Mouse (Mus musculus): ENCODE data around the gene Hoxa13.

Gene Hoxa13

GRCm38 (mm10) chr6:52234428-52235140 is 26.1 kb downstream of the Hoxa13 start:
- no peak for DNase-seq

DNA sequence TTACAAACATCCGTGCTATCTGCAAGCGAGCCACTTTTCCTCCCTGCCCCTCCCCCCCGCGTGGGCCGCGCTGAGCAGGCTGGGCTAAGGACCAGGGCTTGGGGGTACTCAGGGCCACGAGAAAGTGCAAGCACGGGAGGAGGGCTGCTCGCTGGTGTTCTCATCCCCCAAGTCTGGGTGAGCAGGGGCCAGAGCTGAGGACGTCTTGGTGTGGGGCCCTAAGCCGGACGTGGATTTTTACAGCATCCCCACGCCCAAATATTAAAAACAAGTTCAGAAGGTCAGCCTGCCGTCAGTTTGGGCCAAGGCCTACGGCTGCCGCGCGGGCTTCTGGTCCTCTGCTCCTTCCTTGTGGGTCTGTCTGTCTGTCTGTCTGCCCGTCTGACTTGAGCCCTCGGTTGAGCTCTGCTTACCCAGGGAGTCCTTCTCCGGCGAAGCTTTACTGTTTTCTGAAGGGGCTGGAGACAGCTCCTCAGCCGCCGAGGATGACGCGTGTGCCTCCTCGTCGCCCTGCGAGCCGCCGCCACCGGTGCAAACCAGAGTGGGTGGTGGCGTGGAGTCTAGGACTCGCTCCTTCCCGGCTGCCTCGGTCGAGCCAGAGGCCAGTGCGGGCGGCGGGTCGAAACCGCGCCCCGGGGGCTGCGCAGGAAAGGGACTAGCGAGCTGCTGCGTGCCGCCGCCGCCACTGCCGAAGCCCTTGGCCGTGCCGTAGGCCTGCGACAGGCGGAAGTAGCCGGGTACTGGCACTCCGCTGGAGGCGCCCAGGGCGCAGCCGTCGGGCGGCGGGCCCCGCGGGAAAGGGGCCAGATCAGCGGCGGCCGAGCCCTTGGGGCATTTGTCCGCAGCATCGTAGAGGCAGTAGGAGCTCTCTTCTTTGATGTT is 26.9 kb downstream of the Hoxa13 start:
- DNase-seq, result no peak

GRCm38 (mm10) chr6:52232984-52233545 is 27.6 kb downstream of the Hoxa13 start:
- no peak for DNase-seq

GRCm38 (mm10) chr6:52232568-52232965 is 28.1 kb downstream of the Hoxa13 start:
- DNase-seq, result no peak

DNA sequence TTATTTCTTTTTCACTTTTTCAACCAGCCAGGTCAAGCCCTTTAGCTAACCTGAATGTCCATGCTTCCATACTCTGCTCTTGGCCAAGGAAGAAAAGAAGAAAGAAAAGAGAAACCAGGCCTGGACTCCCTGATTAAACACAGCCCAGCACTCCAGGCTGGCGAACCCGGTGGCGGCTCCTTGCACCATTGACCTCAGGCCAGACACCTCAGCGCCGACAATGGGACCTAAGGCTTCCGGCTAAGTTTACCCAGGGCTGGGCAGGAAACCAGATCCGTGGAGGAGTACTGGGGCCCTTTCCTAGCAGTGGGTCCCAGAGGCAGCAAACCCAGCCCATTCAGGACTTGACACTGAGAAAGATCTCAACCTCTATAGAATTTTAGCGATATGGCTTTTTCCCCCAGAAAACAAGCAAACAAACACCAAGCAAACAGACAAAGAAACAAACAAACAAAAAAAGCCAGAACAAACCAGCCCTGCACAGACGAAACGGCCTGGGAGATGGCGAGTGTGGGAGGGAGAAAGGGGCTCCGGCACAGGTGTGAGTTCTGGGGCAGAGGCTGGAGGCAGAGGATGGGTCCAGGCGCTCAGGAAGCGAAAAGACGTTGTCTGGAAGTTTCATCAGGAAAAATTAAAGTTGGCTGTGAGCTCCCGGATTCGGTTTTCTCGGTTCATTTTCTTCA is 28.7 kb downstream of the Hoxa13 start:
- DNase-seq, result no peak

GRCm38 (mm10) chr6:52230516-52231165 is 30.0 kb downstream of the Hoxa13 start, which contains the start of gene Hoxa9:
TSS of gene Hoxa9 (minus strand) at chr6:52231089.
- no peak for DNase-seq

DNA sequence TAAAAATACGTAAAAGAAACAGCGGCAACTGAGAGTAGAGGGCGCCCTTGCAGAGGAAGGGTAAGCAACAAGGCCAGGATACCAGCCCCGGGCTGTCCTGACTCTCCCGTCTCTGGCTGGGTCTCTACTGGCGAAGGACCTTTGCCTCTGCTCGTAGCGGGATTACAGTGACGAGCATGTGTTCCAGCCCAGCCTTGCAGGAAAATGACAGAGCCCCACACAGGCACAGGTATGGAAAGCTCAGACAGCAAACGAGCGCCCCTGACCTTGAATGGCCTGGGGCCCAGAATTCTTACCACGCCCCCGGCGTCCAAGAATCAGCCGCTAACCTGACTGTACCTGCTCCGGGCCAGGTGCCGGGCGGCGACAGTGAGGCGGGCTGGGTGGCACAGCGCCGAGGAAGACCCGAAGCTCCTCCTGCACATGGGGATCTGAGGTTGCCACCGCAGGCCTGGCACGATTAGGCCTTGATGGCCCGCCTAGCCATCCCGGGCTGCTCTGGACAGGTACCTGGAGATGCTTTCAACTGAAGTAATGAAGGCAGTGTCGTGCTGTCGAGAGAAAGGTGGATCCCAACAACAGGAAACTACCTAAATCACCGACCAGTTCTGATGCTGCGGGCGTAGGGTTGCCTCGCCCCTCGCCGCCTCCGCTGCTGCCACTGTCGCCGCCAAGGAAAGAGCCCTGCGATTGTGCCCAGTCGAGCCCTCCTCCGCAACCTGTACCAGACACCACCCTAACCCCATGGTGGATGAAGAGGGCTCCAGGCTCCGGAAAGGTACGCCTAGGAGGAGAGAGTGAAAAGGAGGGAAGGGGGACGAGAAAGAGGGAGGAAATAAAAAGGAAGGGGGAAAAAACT is 30.9 kb downstream of the Hoxa13 start:
- no peak for DNase-seq

DNA sequence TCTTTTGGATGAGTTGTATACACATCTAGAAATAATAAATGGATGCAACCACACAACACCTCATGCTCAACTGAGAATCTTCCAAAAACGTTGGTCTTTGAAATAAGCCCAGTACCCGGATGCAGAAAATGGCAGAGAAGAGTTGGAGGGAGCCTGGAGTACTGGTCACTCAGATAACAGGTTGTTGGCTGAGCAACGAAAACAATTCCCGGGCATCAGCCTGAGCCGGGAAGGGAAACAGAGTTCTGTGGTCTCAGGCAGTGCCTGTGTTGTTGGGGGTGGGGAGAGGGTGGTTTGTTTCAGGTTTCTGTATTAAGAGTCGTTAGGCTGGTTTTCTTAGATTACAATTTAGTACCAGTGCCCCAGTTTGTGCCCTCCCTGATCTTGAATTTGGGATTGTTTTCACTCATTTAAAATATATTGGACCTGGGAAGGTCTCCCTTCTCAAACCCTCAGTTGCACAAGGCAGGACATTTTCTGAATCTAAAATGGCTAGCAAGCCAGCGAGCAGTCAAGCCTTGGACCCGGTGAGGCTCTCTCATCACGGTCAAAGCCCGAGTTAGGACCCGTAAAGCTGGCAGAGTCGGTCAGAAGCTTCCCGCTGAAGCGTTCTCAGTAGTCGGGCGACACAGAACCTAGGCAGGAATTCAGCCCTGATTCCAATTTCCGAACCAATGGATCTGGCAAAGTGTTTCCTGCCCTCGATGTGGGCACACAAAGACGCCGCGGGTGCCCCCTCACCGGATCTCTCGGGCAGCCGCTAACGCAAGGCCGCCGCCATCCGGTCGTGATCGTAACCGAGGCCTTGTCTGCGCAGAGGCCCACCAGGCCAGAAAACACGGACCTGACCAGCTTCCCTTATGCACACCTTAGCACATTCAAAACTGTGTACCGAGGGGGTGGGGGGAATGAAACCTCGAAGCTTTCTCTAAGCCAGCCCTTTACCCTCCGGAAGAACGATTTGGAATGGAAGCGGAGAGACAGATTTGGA is 31.9 kb downstream of the Hoxa13 start:
- no peak for DNase-seq

DNA sequence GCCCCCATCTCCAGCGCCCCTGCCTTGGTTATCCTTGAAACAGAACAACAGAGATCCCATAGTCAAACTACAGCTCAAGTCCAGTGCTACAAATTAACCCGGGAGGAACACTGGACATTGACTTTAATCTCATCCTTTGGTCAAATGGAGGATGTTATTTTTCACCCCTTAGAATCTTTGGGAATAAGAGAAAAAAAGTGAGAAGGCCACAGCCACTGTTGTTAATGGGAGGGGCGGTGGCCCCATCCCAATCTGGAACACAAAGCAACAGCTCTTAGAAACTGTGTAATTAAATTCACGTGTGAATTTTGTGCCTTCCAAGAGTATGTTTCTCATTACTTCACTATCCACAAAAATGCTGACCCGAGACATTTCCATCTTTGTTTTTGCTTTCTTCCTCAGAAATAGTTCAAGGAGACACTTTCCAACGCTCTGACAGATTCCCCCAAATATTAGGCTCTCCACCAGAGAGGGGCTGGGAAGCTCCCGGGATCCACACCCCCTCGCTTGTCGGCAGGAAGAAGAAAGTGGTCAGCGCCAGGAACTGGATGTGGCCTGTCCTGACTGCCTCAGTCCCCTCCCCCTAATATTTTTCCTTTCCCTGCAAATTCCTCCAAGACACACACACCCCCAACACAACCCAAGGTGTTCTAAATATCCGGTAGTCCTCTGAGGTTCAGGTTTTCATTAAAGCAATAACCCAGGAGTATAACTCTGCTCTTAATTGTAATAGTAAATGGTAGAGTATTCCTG is 33.0 kb downstream of the Hoxa13 start:
- no peak for DNase-seq

- no peak for DNase-seq
Observed at GRCm38 (mm10) chr6:52226569-52227257, 34.0 kb downstream of the Hoxa13 start.

GRCm38 (mm10) chr6:52225612-52226568 is 34.8 kb downstream of the Hoxa13 start:
- DNase-seq, result peak; percentile 47

DNA sequence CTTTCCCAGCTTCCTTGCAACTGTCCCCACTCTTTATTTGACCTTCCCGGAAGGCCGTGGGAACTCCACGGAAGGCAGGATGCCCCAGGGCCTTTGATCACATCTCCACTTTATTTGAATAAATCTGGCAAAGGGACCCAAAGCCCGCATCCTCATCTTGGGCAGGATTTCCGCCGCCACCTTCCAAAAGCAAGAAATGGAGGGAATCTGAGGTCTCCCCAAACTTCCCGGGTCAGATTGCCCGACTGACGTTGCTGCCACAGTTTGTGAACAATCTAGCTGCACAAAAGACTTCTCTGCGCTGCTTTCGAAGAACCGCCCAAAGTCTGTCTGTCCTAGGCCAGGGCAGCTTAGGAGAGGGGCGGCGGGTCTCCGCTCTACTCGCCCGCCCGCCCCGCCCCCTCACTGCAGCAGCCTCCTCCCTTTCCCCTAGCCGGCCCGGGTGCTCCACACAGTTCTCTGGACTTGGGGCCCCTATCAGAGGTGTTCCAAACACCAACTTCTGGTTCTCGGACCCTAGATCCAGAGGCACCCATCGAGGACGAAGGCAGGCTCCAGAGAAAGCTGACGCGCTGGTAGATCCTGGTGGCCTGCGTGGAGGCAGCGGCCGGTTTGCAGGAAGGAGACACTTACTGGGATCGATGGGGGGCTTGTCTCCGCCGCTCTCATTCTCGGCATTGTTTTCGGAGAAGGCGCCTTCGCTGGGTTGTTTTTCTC is 35.6 kb downstream of the Hoxa13 start:
- no peak for DNase-seq

DNA sequence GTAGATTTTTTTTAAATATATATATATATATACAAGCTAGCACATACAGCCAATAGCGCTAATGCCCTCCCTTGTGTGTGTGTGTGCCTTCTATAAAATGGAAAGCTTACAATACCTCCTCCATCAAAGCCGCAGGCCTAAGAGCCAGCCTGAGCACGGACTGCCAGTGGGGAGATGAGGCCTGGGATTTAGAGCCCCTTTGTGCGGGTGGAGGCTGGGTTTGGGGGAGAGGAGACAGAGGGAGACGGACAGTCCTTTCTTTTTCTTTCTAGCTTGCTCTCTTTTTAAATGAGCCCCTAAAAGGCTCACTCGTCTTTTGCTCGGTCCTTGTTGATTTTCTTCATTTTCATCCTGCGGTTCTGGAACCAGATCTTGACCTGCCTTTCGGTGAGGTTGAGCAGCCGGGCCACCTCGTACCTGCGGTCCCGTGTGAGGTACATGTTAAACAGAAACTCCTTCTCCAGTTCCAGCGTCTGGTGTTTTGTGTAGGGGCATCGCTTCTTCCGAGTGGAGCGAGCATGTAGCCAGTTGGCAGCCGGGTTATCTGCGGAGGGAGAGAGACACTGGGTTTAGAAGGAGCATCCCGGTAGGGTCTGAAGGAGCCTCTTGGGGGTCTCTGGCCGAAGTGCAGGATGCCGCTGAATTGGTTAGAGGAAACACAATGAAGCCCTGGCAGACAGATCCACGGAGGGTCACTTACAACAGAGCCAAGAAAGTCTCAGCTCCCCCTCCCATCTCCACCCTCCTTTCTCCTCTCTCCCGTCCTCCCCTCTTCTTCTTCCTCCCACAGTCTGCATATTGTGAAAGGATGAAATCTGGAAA is 36.5 kb downstream of the Hoxa13 start:
- DNase-seq, result no peak

GRCm38 (mm10) chr6:52222729-52223128 is 38.0 kb downstream of the Hoxa13 start:
- peak; percentile 2 for DNase-seq

GRCm38 (mm10) chr6:52221993-52222685 is 38.5 kb downstream of the Hoxa13 start:
- DNase-seq, result peak; percentile 1
